Mouse (Mus musculus) midbrain, postnatal 0 days (tissue): ENCODE measurements at regions not wholly inside any gene's neighbourhood (a gene's known extent, or its start where the extent isn't known, plus 50 kb on each side); places are given as distances from the start of the nearest gene placed in this dataset.
A peak's percentile ranks its signal among the peaks of the same experiment; 100 is the strongest.

Experiments
- ATAC-seq: fragments of 200-750 bp; cut with Nextera tagmentation; 2 replicates; pipeline ENCODE4 v1.8.0; 2017; ENCODE audit warnings: moderate number of reproducible peaks, mild to moderate bottlenecking, moderate TSS enrichment, moderate library complexity; ENCODE audit not compliant: low FRiP score
- DNase-seq: peaks from one replicate; pipeline ENCODE4 v3.0.0-alpha.2; 2015; ENCODE audit warnings: low spot score
- H3K27ac ChIP-seq: fragments of 300-500 bp; sonication (generic); 2 replicates; pipeline ENCODE4 v1.5.1; 2014; ENCODE audit warnings: low read depth, mild to moderate bottlenecking, low read length, mixed read lengths
- H3K27me3 ChIP-seq: fragments of 300-500 bp; sonication (generic); 2 replicates; pipeline ENCODE4 v1.6.1; 2014; ENCODE audit warnings: low read length, control low read depth, mixed read lengths; ENCODE audit not compliant: insufficient read depth
- H3K36me3 ChIP-seq: fragments of 300-500 bp; sonication (generic); 2 replicates; pipeline ENCODE4 v1.6.1; 2014; ENCODE audit warnings: low read length, control low read depth, mixed read lengths; ENCODE audit not compliant: insufficient read depth
- H3K4me1 ChIP-seq: fragments of 300-500 bp; sonication (generic); 2 replicates; pipeline ENCODE4 v1.6.1; 2014; ENCODE audit warnings: mild to moderate bottlenecking, control low read depth, antibody characterized with exemption, low read length, mixed read lengths; ENCODE audit not compliant: insufficient read depth
- H3K4me2 ChIP-seq: fragments of 300-500 bp; sonication (generic); 2 replicates; pipeline ENCODE4 v1.6.1; 2014; ENCODE audit warnings: low read depth, mild to moderate bottlenecking, low read length, mixed read lengths; ENCODE audit not compliant: poor library complexity, severe bottlenecking
- H3K4me3 ChIP-seq: fragments of 300-500 bp; sonication (generic); 2 replicates; pipeline ENCODE4 v1.5.1; 2014; ENCODE audit warnings: low read depth, mild to moderate bottlenecking, low read length, moderate library complexity
- H3K9ac ChIP-seq: fragments of 300-500 bp; sonication (generic); replicated peaks from 2 replicates; pipeline ENCODE4 v1.6.1; 2014; ENCODE audit warnings: mild to moderate bottlenecking, low read length, moderate library complexity, mixed read lengths; ENCODE audit not compliant: poor library complexity, severe bottlenecking
- H3K9me3 ChIP-seq: fragments of 300-500 bp; sonication (generic); 2 replicates; pipeline ENCODE4 v1.6.1; 2016; ENCODE audit warnings: low read length, control low read depth
- CTCF ChIP-seq: IDR thresholded peaks from 2 replicates; pipeline ENCODE4 v1.5.1; 2016; ENCODE audit warnings: antibody characterized with exemption, mild to moderate bottlenecking
- WGBS: fragments of 180-500 bp; shearing (Covaris S2); extraction: QIAGEN DNeasy Blood & Tissue Kit; methylation state at CpG from one replicate; pipeline ENCODE4 v1.1.7; 2014; 5-methylcytosine and 5-hydroxymethylcytosine counted together

- WGBS, result 86% methylated on average over 7 of the region's 7 CpGs
- DNase-seq, result no peak
- H3K4me1 ChIP-seq, result no peaks in the 10 kb centered on the region
Measured at GRCm38 (mm10) chr8:117991826-117992225, 190.1 kb upstream of the Mphosph6 start.

GRCm38 (mm10) chr8:117988781-117989180 lies 187.0 kb upstream of the Mphosph6 start:
- DNase-seq, result peak; percentile 66
- H3K9ac ChIP-seq, result no peak overlapping the region
- no peak overlapping the region for H3K4me2 ChIP-seq
- no peaks in the 10 kb centered on the region for H3K36me3 ChIP-seq
- no peak overlapping the region for H3K27ac ChIP-seq
- no peak for ATAC-seq
- 75% methylated on average over 5 of the region's 5 CpGs for WGBS
- no peak overlapping the region for H3K4me3 ChIP-seq
- no peaks in the 10 kb centered on the region for H3K27me3 ChIP-seq
- peaks cover 4% of the 10 kb centered on the region; the same call in 1 of the 2 replicates for H3K9me3 ChIP-seq
- no peak for TF ChIP-seq CTCF
- no peaks in the 10 kb centered on the region for H3K4me1 ChIP-seq

More at GRCm38 (mm10) chr8:117991826-117992225, 190.1 kb upstream of the Mphosph6 start:
- Histone ChIP-seq H3K27ac (no peak overlapping the region), H3K9me3 (peaks cover under 1% of the 10 kb centered on the region; the same call in 1 of the 2 replicates), H3K36me3 (no peaks in the 10 kb centered on the region), H3K9ac (no peak overlapping the region), H3K4me2 (no peak overlapping the region), H3K4me3 (no peak overlapping the region), H3K27me3 (no peaks in the 10 kb centered on the region)
- ATAC-seq, result no peak
- no peak for TF ChIP-seq CTCF

DNA sequence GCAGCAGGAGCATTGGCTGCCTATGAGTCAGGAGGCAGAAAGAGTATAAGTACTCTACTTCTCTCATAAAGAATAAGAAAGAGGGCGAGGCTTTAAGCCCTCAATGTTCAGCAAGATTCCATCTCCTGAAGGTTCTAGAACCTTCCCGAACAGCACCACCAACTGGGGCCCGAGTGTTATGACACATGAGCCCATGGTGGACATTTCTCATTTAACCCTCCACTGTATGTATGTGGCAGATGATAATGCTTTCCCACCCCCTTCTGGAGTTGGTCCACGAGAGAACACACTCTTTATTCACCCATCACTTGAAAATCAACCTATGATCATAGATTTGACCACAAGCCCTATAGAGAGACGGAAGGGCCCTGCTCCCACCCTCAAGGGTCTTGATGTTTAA lies 166.6 kb upstream of the Mphosph6 start:
- Histone ChIP-seq H3K36me3 (no peaks in the 10 kb centered on the region), H3K4me2 (no peak overlapping the region), H3K27me3 (no peaks in the 10 kb centered on the region), H3K27ac (no peak overlapping the region), H3K4me1 (no peaks in the 10 kb centered on the region), H3K4me3 (no peak overlapping the region), H3K9me3 (no peaks in the 10 kb centered on the region), H3K9ac (no peak overlapping the region)
- no peak for TF ChIP-seq CTCF
- ATAC-seq (no peak), DNase-seq (no peak)
- 92% methylated on average over 5 of the region's 5 CpGs for WGBS

DNA sequence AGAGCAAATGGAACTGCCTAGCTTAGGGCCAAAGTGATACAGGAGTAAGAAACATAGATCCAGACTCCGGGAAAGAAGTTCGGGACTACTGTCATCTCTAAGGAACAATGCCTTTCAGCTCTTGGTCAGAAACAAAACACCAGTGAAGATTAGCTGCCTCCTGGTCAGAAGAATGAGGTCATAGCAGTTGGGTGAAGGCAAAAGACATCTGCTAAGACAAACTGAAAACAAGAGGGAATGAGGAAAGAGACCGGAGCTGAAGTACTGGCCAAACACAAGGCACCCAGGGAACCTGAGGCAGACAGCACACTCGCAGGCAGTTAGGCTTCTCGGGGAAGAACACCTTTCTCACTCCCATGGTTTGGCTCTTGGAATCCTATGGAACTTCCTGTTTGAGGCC lies 164.8 kb upstream of the Mphosph6 start:
- H3K27me3 ChIP-seq, result no peaks in the 10 kb centered on the region
- no peaks in the 10 kb centered on the region for H3K36me3 ChIP-seq
- no peak overlapping the region for H3K27ac ChIP-seq
- no peaks in the 10 kb centered on the region for H3K4me1 ChIP-seq
- H3K4me2 ChIP-seq, result no peak overlapping the region
- DNase-seq, result no peak
- no peak overlapping the region for H3K9ac ChIP-seq
- H3K9me3 ChIP-seq, result no peaks in the 10 kb centered on the region
- TF ChIP-seq CTCF, result no peak
- H3K4me3 ChIP-seq, result no peak overlapping the region
- WGBS, result 92% methylated on average over 5 of the region's 5 CpGs
- ATAC-seq, result no peak

DNA sequence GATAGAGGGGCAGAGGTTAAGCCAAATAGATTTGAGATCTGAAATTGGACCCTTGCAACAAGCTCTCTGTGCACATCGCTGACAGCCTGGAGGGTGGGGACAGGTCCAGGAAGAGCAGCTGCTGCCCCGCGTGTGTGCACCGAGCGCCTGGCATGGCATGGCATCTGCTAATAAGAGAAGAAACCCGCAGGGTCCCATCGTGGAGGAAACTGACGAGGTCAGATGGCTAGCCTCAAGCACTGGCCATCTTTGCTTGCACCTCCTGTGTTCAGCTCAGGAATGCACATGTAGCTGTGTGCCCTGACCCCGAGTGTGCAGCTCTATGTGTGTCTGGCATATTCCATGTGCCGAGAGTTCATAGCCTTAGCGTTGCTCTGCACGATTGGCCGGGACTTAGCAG lies 161.7 kb upstream of the Mphosph6 start:
- TF ChIP-seq CTCF, result no peak
- Histone ChIP-seq H3K4me3 (no peak overlapping the region), H3K27ac (no peak overlapping the region), H3K9me3 (no peaks in the 10 kb centered on the region), H3K27me3 (no peaks in the 10 kb centered on the region), H3K36me3 (no peaks in the 10 kb centered on the region), H3K9ac (no peak overlapping the region), H3K4me1 (no peaks in the 10 kb centered on the region), H3K4me2 (no peak overlapping the region)
- 83% methylated on average over 13 of the region's 13 CpGs for WGBS
- DNase-seq (peak; percentile 52), ATAC-seq (no peak)

DNA sequence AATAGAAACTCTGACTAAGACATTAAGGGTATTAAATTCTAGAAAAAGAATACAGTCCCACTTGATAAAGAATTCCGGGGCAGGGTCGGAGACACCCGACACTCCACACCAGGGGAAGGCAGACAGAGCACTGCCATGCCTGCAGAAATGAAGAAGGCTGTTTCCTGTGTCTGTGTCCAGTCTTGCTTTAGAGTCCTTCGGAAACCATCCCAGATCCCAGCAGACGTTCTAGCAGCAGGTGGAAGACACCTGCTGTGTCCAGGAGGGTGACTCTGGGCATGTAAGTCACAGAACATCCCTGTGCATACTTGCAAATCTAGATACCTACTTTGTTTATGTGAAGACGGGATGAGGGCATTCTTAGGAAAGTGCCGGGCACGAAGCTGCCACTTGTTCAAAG lies 160.9 kb upstream of the Mphosph6 start:
- Histone ChIP-seq H3K36me3 (no peaks in the 10 kb centered on the region), H3K27ac (no peak overlapping the region), H3K4me2 (no peak overlapping the region), H3K27me3 (no peaks in the 10 kb centered on the region), H3K9ac (no peak overlapping the region), H3K9me3 (no peaks in the 10 kb centered on the region), H3K4me3 (no peak overlapping the region), H3K4me1 (no peaks in the 10 kb centered on the region)
- DNase-seq (no peak), ATAC-seq (no peak)
- WGBS, result 86% methylated on average over 8 of the region's 8 CpGs
- no peak for TF ChIP-seq CTCF
